Mouse (Mus musculus): Measurements from ENCODE around the gene C730034F03Rik.

The C730034F03Rik gene

GRCm38 (mm10) chr15:89431806-89432205 is 2.4 kb downstream of the C730034F03Rik start:
- no peak for DNase-seq (ENCODE audit: low spot score in 2 of 2)

DNA sequence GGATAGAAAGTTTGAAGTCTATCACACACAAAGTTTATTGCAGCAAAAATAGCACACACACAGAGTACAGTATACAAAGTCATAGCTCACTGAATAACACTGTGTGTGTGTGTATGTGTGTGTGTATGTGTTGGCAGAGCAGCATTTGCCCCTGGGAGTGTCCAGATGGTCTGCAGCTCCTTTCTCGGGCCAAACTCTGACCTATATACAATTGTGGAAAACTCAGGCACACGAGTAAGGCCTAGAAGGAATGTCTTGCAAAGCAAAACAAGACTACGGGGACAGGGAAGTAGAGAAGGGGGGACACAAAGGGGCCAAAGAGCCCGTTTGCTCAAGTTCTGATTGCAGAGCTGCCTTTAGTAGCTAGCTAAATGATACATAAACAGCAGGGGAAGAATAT is 3.6 kb downstream of the C730034F03Rik start:
- no peak for DNase-seq (ENCODE audit: low spot score in 2 of 2)

DNA sequence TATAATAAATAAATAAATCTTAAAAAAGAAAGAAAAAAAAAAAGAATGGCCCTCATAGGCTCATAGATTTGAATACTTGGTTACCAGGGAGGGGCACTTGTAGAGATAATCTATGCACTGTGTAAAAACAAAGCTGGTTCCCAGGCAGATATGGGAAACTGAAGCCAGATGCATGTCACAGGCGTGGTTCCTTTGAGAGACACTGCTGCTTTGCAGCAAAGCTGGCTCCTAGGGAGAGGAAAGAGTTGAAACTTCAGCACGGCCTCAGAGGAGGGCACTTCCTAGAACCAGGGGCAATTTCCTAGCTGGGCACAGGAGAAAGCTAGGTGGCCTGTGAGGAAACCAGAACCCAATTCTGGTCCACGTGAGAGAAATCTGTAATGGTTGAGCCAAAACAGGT is 4.7 kb downstream of the C730034F03Rik start:
- no peak for DNase-seq (ENCODE audit: low spot score in 2 of 2)

GRCm38 (mm10) chr15:89435878-89436277 is 6.5 kb downstream of the C730034F03Rik start:
- no peak for DNase-seq (ENCODE audit: low spot score in 2 of 2)

GRCm38 (mm10) chr15:89442486-89443070 is 13.2 kb downstream of the C730034F03Rik start:
- DNase-seq (ENCODE audit: low spot score in 2 of 2) = no peak

DNA sequence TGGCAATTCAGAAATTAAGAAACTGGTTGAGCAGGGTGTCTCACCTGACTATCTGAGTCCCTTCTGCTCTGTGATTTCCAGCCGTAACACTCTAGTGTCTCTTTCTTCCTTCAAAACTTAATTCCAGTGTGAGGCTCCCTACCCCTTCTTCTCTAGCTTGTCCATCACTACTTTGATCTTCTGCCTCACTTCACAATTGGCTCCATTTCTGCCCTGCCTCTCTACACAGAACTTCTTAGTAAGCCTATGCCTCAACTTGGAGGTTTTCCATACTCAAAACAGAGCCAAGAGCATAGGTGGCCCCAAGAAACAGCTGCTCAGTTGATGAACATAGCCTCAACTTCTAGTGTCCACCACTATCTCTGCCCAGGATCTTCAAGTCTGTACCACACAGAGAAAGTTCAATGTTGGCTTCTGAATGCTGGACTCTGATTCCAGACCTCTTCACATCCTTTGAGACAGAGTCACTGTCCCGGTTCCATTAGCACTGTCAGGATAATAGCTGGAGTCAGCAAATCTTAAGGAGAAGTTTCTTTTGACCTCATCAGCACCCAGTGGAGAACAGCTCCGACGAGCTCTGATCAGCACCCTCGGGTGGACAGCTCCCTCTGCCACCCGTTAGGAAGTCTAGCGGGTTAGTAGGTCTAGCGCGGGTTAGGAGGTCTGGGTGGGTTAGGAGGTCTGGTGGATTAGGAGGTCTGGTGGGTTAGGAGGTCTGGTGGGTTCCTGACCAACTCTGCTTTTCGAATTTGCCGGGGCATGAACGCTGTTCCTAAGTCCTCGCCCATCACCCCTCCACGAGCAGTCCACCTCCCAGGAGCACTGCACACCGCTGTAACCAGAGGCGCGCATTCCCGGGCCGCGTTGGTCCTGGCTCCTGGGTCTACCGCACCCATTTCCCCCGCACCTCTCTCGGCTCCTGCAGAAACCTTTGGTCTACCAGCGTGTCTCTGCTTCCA is 23.8 kb downstream of the C730034F03Rik start:
- DNase-seq (ENCODE audit: low spot score in 2 of 2) = peak; percentile 62 to 87

DNA sequence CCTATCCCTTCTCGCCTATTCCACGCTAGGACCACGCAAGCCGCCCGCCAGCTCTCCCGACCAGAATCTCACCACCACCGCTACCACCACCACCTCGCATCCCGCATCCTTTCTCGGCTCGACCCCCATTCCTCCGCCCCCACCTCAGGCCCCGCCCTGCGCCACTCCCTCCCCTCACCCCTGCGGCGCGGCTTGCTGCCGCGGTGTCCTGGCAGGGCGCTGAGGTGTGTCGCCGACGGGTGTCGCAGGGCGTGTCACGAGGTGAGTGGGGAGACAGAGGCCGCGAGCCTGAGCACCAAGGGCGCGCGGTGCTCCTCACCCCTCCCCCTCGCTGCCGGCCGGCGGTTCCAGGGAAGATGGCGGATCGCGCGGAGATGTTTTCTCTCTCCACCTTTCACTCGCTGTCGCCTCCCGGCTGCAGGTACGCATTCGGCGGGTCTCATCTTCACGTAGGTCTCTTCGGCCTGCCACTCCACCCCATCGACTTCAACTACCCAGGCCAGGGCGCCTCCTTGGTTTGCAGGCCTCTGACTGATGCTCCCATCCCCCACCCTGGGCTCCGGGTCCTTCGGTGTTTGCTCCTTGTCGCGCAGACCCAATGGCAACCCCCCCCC is 24.6 kb downstream of the C730034F03Rik start, which contains the start of gene Mapk8ip2:
Mapk8ip2 (plus strand) TSS at position 49 of the 614 bp plus-strand sequence.
- DNase-seq (ENCODE audit: low spot score in 2 of 2) = no peak

DNA sequence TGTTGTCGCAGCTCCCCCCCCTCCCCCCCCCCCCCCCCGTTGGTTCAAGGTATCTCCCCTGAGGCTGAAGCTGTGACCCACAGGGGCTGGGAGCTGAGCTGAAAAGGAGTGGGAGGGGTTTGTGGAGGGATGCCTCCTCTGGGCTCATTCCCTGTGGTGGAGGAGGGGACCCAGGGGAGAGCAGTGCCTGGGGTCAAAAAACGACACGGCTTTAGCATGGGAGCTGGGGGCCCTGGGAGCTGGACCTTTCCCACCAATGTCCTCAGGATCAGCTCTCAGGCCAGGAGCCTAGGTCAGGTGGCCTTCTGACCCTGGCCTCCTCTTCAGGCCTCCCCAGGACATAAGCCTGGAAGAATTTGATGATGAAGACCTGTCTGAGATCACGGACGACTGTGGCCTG is 25.5 kb downstream of the C730034F03Rik start:
- no peak for DNase-seq (ENCODE audit: low spot score in 2 of 2)

- no peak for DNase-seq (ENCODE audit: low spot score in 2 of 2)
Measured at GRCm38 (mm10) chr15:89455642-89456041, 26.3 kb downstream of the C730034F03Rik start.

DNA sequence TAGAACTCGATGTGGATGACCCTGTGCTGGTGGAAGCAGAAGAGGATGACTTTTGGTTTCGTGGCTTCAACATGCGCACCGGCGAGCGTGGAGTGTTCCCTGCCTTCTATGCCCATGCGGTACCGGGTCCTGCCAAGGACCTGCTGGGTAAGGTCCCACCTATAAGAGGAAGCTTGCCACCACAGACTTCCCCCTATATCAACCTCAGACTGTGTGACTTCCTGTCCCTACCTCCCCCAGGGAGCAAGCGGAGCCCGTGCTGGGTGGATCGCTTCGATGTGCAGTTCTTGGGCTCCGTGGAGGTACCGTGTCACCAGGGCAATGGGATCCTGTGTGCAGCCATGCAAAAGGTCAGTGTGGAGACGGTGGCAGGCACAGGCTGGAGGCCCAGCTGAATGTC is 29.6 kb downstream of the C730034F03Rik start:
- no peak for DNase-seq (ENCODE audit: low spot score in 2 of 2)

DNA sequence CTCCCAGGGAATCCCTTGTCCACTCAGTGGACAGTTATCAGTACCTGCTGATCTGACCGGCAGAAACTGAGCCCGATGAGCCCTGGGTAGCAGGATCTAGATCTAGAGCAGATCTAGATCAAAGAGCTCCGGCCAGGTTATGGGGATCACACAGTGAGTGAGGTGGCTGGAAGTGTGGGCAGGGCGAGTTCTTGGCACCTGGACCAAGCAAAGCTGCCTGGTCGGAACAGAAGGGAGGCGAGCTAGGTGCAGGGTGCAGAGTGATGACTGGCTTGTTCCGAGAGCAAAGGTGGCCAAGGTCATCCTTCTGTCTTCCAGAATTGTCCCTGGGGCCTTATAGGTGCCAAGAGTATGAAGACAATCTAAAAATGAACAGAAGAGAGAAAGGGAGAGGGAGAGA is 30.4 kb downstream of the C730034F03Rik start:
- DNase-seq (ENCODE audit: low spot score in 2 of 2) = no peak

GRCm38 (mm10) chr15:89460298-89460697 is 30.9 kb downstream of the C730034F03Rik start:
- no peak for DNase-seq (ENCODE audit: low spot score in 2 of 2)

- no peak for DNase-seq (ENCODE audit: low spot score in 2 of 2)
Measured at GRCm38 (mm10) chr15:89461321-89461720, 31.9 kb downstream of the C730034F03Rik start.

DNA sequence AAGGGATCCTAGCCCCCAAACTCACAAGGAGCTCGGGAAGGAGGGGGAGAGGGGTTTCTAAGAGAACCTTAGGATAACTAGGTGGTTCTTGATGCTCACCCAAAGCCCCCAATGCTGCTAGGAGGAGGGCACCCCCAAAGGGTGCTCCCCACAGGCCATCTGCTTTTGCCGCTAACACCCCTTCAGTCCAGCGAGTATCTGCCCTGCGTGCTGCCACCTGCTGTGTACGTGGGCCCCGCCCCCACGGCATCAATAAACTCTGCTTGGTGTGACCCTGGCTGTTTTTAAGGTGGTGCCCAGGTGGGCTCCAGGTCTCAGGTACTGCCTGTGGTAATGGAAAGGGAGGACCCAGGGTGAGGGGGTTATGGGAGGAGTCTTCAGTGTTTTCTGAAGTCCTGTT is 32.8 kb downstream of the C730034F03Rik start:
- no peak for DNase-seq (ENCODE audit: low spot score in 2 of 2)

DNA sequence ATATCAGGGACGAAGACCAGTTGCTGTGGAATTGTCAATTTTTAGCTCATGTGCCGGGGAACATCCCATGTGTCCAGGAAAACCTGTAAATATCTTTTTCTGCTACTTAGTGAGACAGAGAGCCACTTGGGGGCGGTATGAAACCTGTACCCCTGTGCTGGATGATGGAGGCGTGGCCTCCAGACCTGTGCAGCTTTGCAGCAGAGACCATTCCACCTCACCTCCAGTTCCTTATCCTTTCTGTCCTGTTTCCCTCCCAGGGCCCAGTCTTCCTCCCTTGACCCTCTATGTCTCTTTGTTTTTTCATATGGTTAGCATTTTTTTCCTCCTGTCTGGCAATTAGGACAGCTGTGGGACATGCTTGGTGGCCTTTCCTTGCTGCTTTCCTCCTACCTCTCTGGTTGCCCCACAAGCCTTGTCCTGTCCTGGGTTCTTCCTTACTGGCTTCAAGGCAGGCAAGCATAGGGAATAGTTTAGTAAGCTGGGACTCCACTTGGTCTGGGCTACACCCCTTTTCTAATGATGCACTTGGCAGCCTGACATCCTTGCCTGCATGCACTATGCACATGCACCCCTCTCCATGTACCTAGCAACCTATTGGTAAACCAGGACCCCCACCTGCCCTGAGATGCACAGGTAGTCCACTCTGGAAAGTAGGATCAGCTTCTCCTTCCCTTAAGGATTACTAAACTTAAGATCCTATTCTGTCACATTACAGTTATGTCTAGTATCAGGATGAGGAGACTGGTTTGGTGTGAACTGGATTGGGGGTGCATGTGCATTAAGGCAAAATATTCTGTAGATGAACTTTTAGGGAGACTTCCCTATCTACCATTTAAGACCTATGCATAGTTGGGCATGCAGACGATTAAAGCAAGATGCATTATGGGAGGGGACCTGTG is 34.2 kb downstream of the C730034F03Rik start:
- DNase-seq (ENCODE audit: low spot score in 2 of 2) = no peak

DNA sequence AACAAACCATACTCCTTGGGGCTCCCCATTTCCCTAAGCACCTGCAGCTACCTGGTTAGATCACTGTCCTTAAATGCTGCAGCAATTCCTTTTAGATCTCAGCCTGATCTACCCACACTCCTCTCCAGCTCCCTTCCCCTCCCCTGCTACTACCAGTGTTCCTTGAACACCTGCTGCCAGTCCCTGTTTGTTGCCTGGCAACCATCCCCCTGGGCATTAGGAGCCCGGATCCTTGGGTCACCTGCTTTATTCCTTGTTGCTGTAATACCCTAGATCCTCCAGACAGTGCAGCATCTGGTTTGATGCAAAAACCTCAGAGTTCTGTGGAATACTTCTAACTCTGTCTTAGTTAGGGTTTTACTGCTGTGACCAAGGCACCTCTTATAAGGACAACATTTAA is 35.7 kb downstream of the C730034F03Rik start:
- DNase-seq (ENCODE audit: low spot score in 2 of 2) = no peak

- DNase-seq (ENCODE audit: low spot score in 2 of 2) = no peak
Measured at GRCm38 (mm10) chr15:89468577-89468976, 39.2 kb downstream of the C730034F03Rik start.

GRCm38 (mm10) chr15:89471476-89471875 is 42.1 kb downstream of the C730034F03Rik start:
- DNase-seq (ENCODE audit: low spot score in 2 of 2) = no peak

DNA sequence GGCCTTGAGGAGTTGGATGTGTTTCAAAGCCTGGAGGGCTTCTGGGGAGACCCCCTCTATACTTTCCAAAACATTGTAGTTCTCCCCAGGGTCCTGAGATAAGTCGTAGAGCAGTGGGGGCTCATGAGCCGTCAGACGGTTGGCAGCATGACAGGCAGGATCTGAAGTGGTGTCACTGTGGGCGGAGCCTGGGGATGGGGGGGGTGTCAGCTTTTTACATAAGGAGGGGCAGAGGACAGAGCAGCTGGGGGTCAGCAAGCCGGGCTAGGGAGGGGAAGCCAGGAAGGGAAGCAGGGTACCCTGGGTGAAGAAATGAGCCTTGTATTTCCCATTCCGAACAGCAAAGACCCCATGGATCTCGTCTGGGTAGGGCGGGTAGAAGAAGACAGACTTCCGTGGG is 44.0 kb downstream of the C730034F03Rik start:
- no peak for DNase-seq (ENCODE audit: low spot score in 2 of 2)

DNA sequence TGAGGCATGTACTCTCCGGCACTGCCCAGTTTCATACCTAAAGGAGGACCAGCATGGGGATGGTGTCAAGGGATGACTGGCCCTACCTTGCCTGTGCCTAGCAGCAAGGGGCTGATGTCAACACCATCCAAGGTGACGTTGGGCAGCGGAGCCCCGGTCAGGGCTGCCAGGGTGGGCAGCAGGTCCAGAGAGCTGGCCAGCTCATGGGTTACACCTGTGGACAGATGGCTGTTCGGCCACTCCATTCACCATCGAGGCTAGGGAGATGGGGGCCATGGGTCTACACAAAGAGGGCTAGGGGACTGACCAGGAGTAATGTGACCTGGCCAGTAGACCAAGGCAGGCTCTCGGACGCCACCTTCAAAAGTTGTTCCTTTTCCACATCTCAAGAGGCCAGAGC is 44.5 kb downstream of the C730034F03Rik start:
- no peak for DNase-seq (ENCODE audit: low spot score in 2 of 2)

GRCm38 (mm10) chr15:89474596-89475292 is 45.4 kb downstream of the C730034F03Rik start:
- no peak for DNase-seq (ENCODE audit: low spot score in 2 of 2)
